In genomic region chr9:55541681-55542365, GRCm38 (mm10) we compare ENCODE assay signal across 8 mouse cellular contexts. TPM values are rescaled to one million over a fixed set of nuclear protein-coding genes. Genes with fewer than 3 reads are reported as not detected.
DNase-seq lines count a peak whose midpoint lies in the region; ATAC-seq and TF ChIP-seq lines count a peak whose summit lies in the region.

No protein-coding gene starts in this region.

- H3K4me1 ChIP-seq in forebrain, embryonic 11.5 days (replicated peaks; ENCODE audit: control insufficient read depth, insufficient read depth, low read length): peaks cover 22% of the 10 kb centered on the region
- peaks cover 20% of the 10 kb centered on the region for H3K4me1 ChIP-seq in hindbrain, embryonic 16.5 days (ENCODE audit: control insufficient read depth, insufficient read depth, low read depth, low read length)
- no peaks in the 10 kb centered on the region for H3K4me1 ChIP-seq in liver, embryonic 14.5 days (replicated peaks; ENCODE audit: control insufficient read depth in 2 of 2, insufficient read depth in 2 of 2, low read length in 1 of 2)
- H3K4me1 ChIP-seq in small intestine, adult 2 months (ENCODE audit: control insufficient read depth, insufficient read depth, insufficient read length, low read length): peaks cover 36% of the 10 kb centered on the region

- no peak for ATAC-seq in forebrain, embryonic 11.5 days (replicated peaks; ENCODE audit: low FRiP score)
- ATAC-seq in hindbrain, embryonic 16.5 days: no peak
- ATAC-seq in liver, embryonic 14.5 days (ENCODE audit: insufficient read depth): no peak
- ATAC-seq in inflammation-experienced regulatory T-cells, adult 6 months: no peak

- intact Hi-C loops in left cerebral cortex, postnatal 36 days (cut with DNase I): loop anchor here (2.0 kb wide), 1 partner anchor 29 kb away; the partner anchor contains the start of gene Etfa
- intact Hi-C loops in left cerebral cortex, adult 2 months (cut with DNase I): loop anchor here (10.0 kb wide), 1 partner anchor 217 kb away; the partner anchor contains the start of genes Nrg4 and Tmem266

- TF ChIP-seq EP300 in liver, embryonic 14.5 days (IDR thresholded peaks at IDR 0.05; ENCODE audit: low read depth): no peak

- TF ChIP-seq CTCF in left cerebral cortex, adult 2 months (IDR thresholded peaks at IDR 0.05): no peak
- TF ChIP-seq CTCF in liver, embryonic 14.5 days (IDR thresholded peaks at IDR 0.05; ENCODE audit: low read depth): no peak
- no peak for TF ChIP-seq CTCF in small intestine, adult 2 months (IDR thresholded peaks at IDR 0.05; ENCODE audit: extremely low read depth, insufficient read length, insufficient replicate concordance, low read depth, low read length)

- H3K4me2 ChIP-seq in forebrain, embryonic 11.5 days (ENCODE audit: low read depth, low read length, severe bottlenecking): peak overlapping the region; percentile 69
- H3K4me2 ChIP-seq in hindbrain, embryonic 16.5 days (ENCODE audit: low read length): peak overlapping the region; percentile 43
- H3K4me2 ChIP-seq in liver, embryonic 14.5 days (ENCODE audit: low read depth): peak overlapping the region; percentile 6

- H3K9me3 ChIP-seq in forebrain, embryonic 11.5 days (ENCODE audit: control insufficient read depth, low read length): no peaks in the 10 kb centered on the region
- no peaks in the 10 kb centered on the region for H3K9me3 ChIP-seq in hindbrain, embryonic 16.5 days (ENCODE audit: control insufficient read depth, low read length)
- H3K9me3 ChIP-seq in liver, embryonic 14.5 days (ENCODE audit: control insufficient read depth, low read length): peaks cover 5% of the 10 kb centered on the region

- no peak overlapping the region for H3K27ac ChIP-seq in left cerebral cortex, adult 2 months
- H3K27ac ChIP-seq in forebrain, embryonic 11.5 days (ENCODE audit: low read depth, low read length): no peak overlapping the region
- H3K27ac ChIP-seq in hindbrain, embryonic 16.5 days (ENCODE audit: low read depth, low read length): no peak overlapping the region
- H3K27ac ChIP-seq in liver, embryonic 14.5 days: no peak overlapping the region
- H3K27ac ChIP-seq in small intestine, adult 2 months (ENCODE audit: insufficient read depth, low read depth, low read length): no peak overlapping the region

- H3K4me3 ChIP-seq in left cerebral cortex, adult 2 months: no peak overlapping the region
- H3K4me3 ChIP-seq in forebrain, embryonic 11.5 days (ENCODE audit: low read depth, low read length): peak overlapping the region; percentile 37
- peak overlapping the region; percentile 21 for H3K4me3 ChIP-seq in hindbrain, embryonic 16.5 days (ENCODE audit: low read length)
- peak overlapping the region in 1 of 2 experiments; percentile 26; a peak in 2 of 4 replicates for H3K4me3 ChIP-seq in liver, embryonic 14.5 days (ENCODE audit: insufficient read depth in 1 of 2, low read depth in 2 of 2, low read length in 2 of 2)
- H3K4me3 ChIP-seq in small intestine, adult 2 months (ENCODE audit: low read depth, low read length): peak overlapping the region; percentile 47

- WGBS in forebrain, embryonic 11.5 days: under 1% methylated on average over 59 of the region's 59 CpGs
- 1% methylated on average over 54 of the region's 59 CpGs for WGBS in hindbrain, embryonic 16.5 days
- under 1% methylated on average over 59 of the region's 59 CpGs for WGBS in liver, embryonic 14.5 days (ENCODE audit: insufficient replicate concordance)
- 2% methylated on average over 59 of the region's 59 CpGs for WGBS in small intestine, adult 2 months

- H3K27me3 ChIP-seq in forebrain, embryonic 11.5 days (ENCODE audit: control insufficient read depth, insufficient read depth, low read length): peaks cover 92% of the 10 kb centered on the region
- H3K27me3 ChIP-seq in hindbrain, embryonic 16.5 days (replicated peaks; ENCODE audit: control insufficient read depth, insufficient read depth, low read length): peaks cover 57% of the 10 kb centered on the region
- H3K27me3 ChIP-seq in liver, embryonic 14.5 days (ENCODE audit: control insufficient read depth, insufficient read depth, low read length): peaks cover 96% of the 10 kb centered on the region
- peaks cover 84% of the 10 kb centered on the region for H3K27me3 ChIP-seq in small intestine, adult 2 months (ENCODE audit: control insufficient read depth, insufficient read depth, low read length)

- peak; percentile 21 to 30 for DNase-seq in left cerebral cortex, postnatal 36 days (ENCODE audit: low spot score in 2 of 2)
- DNase-seq in left cerebral cortex, adult 2 months (ENCODE audit: extremely low spot score in 1 of 2, low spot score in 2 of 2): no peak
- DNase-seq in R1 (ENCODE audit: low read depth, low spot score): peak; percentile 28
- peak; percentile 61 for DNase-seq in forebrain, embryonic 11.5 days (ENCODE audit: low spot score)
- DNase-seq in liver, embryonic 14.5 days (ENCODE audit: low read depth in 3 of 3, low spot score in 3 of 3): no peak

- H3K36me3 ChIP-seq in forebrain, embryonic 11.5 days (ENCODE audit: control insufficient read depth, insufficient read depth, low read length): no peaks in the 10 kb centered on the region
- H3K36me3 ChIP-seq in hindbrain, embryonic 16.5 days (ENCODE audit: control insufficient read depth, insufficient read depth, low read length): no peaks in the 10 kb centered on the region
- no peaks in the 10 kb centered on the region for H3K36me3 ChIP-seq in liver, embryonic 14.5 days (replicated peaks; ENCODE audit: control insufficient read depth, insufficient read depth, low read depth)
- no peaks in the 10 kb centered on the region for H3K36me3 ChIP-seq in small intestine, adult 2 months (ENCODE audit: control insufficient read depth, insufficient read depth, low read length)

- H3K9ac ChIP-seq in forebrain, embryonic 11.5 days (ENCODE audit: low read length): no peak overlapping the region
- H3K9ac ChIP-seq in hindbrain, embryonic 16.5 days (ENCODE audit: low read depth, low read length): no peak overlapping the region
- H3K9ac ChIP-seq in liver, embryonic 14.5 days (replicated peaks): no peak overlapping the region

- TF ChIP-seq POLR2A in small intestine, adult 2 months (IDR thresholded peaks at IDR 0.05; ENCODE audit: low read depth, low read length): no peak

RNA-seq across cellular contexts. Expression of gene Isl2, which starts 3.4 kb away (rescaled TPM):
- total RNA-seq in left cerebral cortex, postnatal 36 days (2021): not detected
- not detected for total RNA-seq in left cerebral cortex, adult 2 months (2021)
- polyA plus RNA-seq in forebrain, embryonic 11.5 days (2014; fragmentation: Nextera tagmentation; extraction: Ambion mirVana): 0.77 and 0.96 TPM in 2 replicates
- 1.8 and 3.6 TPM in 2 replicates for polyA plus RNA-seq in hindbrain, embryonic 16.5 days (2015; fragmentation: Nextera tagmentation; extraction: Ambion mirVana)
- polyA plus RNA-seq in liver, embryonic 14.5 days (2012; rRNA removed): 0.16 and 0.19 TPM in 2 replicates
- 0.10 TPM in 1 of 2 replicates, not detected in the other for polyA plus RNA-seq in liver, embryonic 14.5 days (2014; fragmentation: Nextera tagmentation; extraction: Ambion mirVana)
- 2.2 and 3.4 TPM in 2 replicates for polyA plus RNA-seq in small intestine, adult 2 months (2012; rRNA removed)
- polyA plus RNA-seq in inflammation-experienced regulatory T-cells, adult 6 months (2017; shearing (Covaris generic)): not detected

RNA-seq across cellular contexts. Expression of gene Etfa, which starts 29.8 kb away (rescaled TPM):
- total RNA-seq in left cerebral cortex, postnatal 36 days (2021): 10 to 100 TPM; 38.7 to 44.6 TPM
- 10 to 100 TPM; 36.5 to 43.5 TPM for total RNA-seq in left cerebral cortex, adult 2 months (2021)
- 147 and 151 TPM in 2 replicates for polyA plus RNA-seq in forebrain, embryonic 11.5 days (2014; fragmentation: Nextera tagmentation; extraction: Ambion mirVana)
- 99.7 and 111 TPM in 2 replicates for polyA plus RNA-seq in hindbrain, embryonic 16.5 days (2015; fragmentation: Nextera tagmentation; extraction: Ambion mirVana)
- 73.3 and 87.6 TPM in 2 replicates for polyA plus RNA-seq in liver, embryonic 14.5 days (2012; rRNA removed)
- 181 and 189 TPM in 2 replicates for polyA plus RNA-seq in liver, embryonic 14.5 days (2014; fragmentation: Nextera tagmentation; extraction: Ambion mirVana)
- 38.5 and 62.1 TPM in 2 replicates for polyA plus RNA-seq in small intestine, adult 2 months (2012; rRNA removed)
- polyA plus RNA-seq in inflammation-experienced regulatory T-cells, adult 6 months (2017; shearing (Covaris generic)): 100 to 1,000 TPM; 123 to 175 (median 136) TPM

Comparison
In these comparisons a context has a peak if more than half of its experiments do, and no peak if none do; other contexts are left out.
1. DNase-seq: peak in left cerebral cortex, postnatal 36 days (2 of 2), R1 (single experiment) and forebrain, embryonic 11.5 days (single experiment); none in left cerebral cortex, adult 2 months (0 of 2) and liver, embryonic 14.5 days (0 of 3).
2. H3K4me2 ChIP-seq: peak in every context shown above with its lines; median percentile 69 in forebrain, embryonic 11.5 days; 43 in hindbrain, embryonic 16.5 days; 6 in liver, embryonic 14.5 days.